Mouse (Mus musculus) heart, adult 2 months (tissue): ENCODE measurements around the gene 4933428G20Rik.

Experiments
- CTCF ChIP-seq: fragments of 200-600 bp; IDR thresholded peaks from 2 replicates; pipeline ENCODE4 v1.8.1; 2022; ENCODE audit warnings: antibody characterized with exemption, mild to moderate bottlenecking, moderate library complexity
- EP300 ChIP-seq: fragments of 200-500 bp; IDR thresholded peaks from 2 replicates; pipeline ENCODE4 v1.6.1; 2011; ENCODE audit warnings: low read depth, low read length, control low read depth; ENCODE audit not compliant: insufficient read depth
- POLR2A ChIP-seq: fragments of 200-500 bp; IDR thresholded peaks from 2 replicates; pipeline ENCODE4 v1.6.1; 2011; ENCODE audit warnings: mild to moderate bottlenecking, low read depth, low read length, control low read depth; ENCODE audit not compliant: insufficient read depth

- TF ChIP-seq CTCF (no peak), EP300 (no peak), POLR2A (no peak)
Measured at GRCm38 (mm10) chr11:97513066-97513465, 12.9 kb upstream of the 4933428G20Rik start.
